8 mouse cellular contexts compared by ENCODE assay signal in the genomic region with DNA sequence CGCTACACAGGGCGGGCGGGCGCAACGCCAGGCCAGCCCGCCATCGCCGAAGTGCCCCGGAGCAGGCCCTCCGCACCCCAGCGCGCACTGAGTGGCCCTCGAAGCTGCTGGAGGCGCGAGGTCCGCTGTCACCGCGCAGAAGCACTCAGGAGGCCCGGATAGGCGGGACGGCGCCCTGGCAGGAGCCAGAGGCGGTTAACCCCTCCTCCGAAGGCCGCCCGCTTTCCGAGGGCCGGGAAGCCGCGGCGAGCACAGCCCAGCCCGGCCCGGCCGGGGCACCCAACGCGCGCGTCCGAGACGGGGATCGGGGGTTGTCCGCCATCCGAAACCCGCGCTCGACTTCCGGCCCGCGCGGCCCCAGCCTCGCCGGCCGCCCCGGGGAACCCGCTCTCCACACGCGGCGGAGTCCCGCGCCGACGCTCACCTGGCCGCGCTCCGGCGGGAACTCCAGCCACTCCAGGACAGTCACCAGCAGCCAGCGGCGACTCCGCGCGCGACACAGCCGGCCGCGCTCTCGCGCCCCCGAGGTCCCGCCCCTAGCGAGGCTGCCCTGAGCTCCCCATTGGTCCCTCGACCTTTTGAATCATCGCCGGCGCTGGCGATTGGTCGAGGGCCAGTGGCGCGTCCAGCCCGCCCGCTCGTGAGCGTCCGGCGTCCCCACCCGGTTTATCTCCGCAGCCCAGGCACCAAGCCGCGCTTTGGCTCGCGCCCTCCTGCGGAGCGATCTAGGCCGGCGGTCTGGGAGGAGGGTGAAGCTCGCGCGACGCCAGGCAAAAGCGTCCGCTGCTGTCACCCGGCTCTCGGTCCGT. TPM values are rescaled to one million over a fixed set of nuclear protein-coding genes. Genes with fewer than 3 reads are reported as not detected.
DNase-seq lines count a peak whose midpoint lies in the region; ATAC-seq and TF ChIP-seq lines count a peak whose summit lies in the region.

No protein-coding gene starts in this region.

- peak overlapping the region; percentile 99 for H3K27ac ChIP-seq in lung, embryonic 15.5 days
- H3K27ac ChIP-seq in olfactory bulb, adult 2 months (ENCODE audit: insufficient read depth, low read depth, low read length), result peak overlapping the region; percentile 83

- no peaks in the 10 kb centered on the region for H3K9me3 ChIP-seq in lung, embryonic 15.5 days

- peak; percentile 90 to 94 for ATAC-seq in hematopoietic stem cell, adult 5-6 weeks (replicated peaks in 1 of 2; ENCODE audit: insufficient read depth in 1 of 2, low FRiP score in 2 of 2, low TSS enrichment in 1 of 2, low read depth in 1 of 2, poor library complexity in 2 of 2, severe bottlenecking in 2 of 2)
- peak; percentile 98 for ATAC-seq in lung, embryonic 15.5 days (ENCODE audit: borderline replicate concordance, extremely low read depth, low FRiP score, low TSS enrichment)

- no peaks in the 10 kb centered on the region for H3K36me3 ChIP-seq in lung, embryonic 15.5 days

- peaks cover 28% of the 10 kb centered on the region for H3K4me1 ChIP-seq in lung, embryonic 15.5 days
- H3K4me1 ChIP-seq in olfactory bulb, adult 2 months (ENCODE audit: control insufficient read depth, insufficient read depth, low read length), result peaks cover 8% of the 10 kb centered on the region; the same call in 1 of the 2 replicates

- peak overlapping the region; percentile 81 for H3K4me2 ChIP-seq in lung, embryonic 15.5 days

- H3K4me3 ChIP-seq in lung, embryonic 15.5 days, result peak overlapping the region; percentile 77
- H3K4me3 ChIP-seq in olfactory bulb, adult 2 months (ENCODE audit: insufficient read depth, low read depth, low read length), result peak overlapping the region; percentile 77

- no peak for TF ChIP-seq CTCF in olfactory bulb, adult 2 months (IDR thresholded peaks at IDR 0.05; ENCODE audit: insufficient read depth, low read depth, low read length)

- under 1% methylated on average over 112 of the region's 113 CpGs for WGBS in lung, embryonic 15.5 days
- under 1% methylated on average over 113 of the region's 113 CpGs for WGBS in olfactory bulb, adult 2 months

- peak overlapping the region; percentile 85 for H3K9ac ChIP-seq in lung, embryonic 15.5 days

- peak; percentile 99 for DNase-seq in MN1 (ENCODE audit: low spot score)
- peak; percentile 96 for DNase-seq in cerebellum, adult 8-10 months
- peak; percentile 94 for DNase-seq in forelimb bud, embryonic 11.5 days (ENCODE audit: low read depth, low spot score)
- peak; percentile 69 for DNase-seq in layer of hippocampus, adult 9-10 months (ENCODE audit: low spot score)
- DNase-seq in thymus, adult 18-20 months, result peak; percentile 90 to 91

- TF ChIP-seq POLR2A in olfactory bulb, adult 2 months (IDR thresholded peaks at IDR 0.05; ENCODE audit: insufficient read depth, low read depth, low read length), result peak; percentile 91

- no peaks in the 10 kb centered on the region for H3K27me3 ChIP-seq in lung, embryonic 15.5 days

RNA-seq across cellular contexts. Expression of gene Lbr, which starts 0.8 kb away (rescaled TPM):
- 198 and 199 TPM in 2 replicates for total RNA-seq in hematopoietic stem cell, adult 5-6 weeks (2017)
- 131 and 137 TPM in 2 replicates for polyA plus RNA-seq in lung, embryonic 15.5 days (2015; fragmentation: Nextera tagmentation; extraction: Ambion mirVana)
- polyA plus RNA-seq in olfactory bulb, adult 2 months (2012; ENCODE audit: insufficient read depth, insufficient read length, low replicate concordance, missing spikeins), result 356 TPM in 1 of 2 replicates, not detected in the other

Comparison
In these comparisons a context has a peak if more than half of its experiments do, and no peak if none do; other contexts are left out.
1. Peak in every context shown above with its lines: DNase-seq, ATAC-seq, H3K4me3 ChIP-seq and H3K27ac ChIP-seq.